Mouse (Mus musculus) thymus, postnatal 4 days (tissue): Measurements from ENCODE around the gene Nkapd1.

Experiments used
- DNase-seq: peaks from one replicate; pipeline ENCODE4 v3.0.0; 2021

Nkapd1 gene

DNA sequence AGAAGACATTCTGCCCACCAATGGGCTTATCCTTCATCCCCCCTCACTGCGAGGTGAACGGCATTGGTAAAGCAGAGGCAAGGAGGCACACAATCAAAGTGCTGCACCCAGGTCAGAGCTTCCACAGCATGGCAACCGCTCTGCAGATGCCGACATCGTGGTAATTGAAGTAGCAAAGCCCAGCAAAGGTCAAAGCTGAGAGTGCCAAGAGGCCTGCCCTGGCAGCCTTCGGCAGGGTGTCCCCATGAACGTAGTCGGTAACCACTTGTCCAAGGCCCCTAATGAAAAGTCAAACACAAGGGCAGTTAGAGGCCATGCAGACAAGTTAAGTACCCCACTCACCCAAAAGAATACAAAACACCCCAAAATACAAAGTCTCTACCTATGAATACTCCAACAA is 20.3 kb downstream of the Nkapd1 start:
- no peak for DNase-seq

DNA sequence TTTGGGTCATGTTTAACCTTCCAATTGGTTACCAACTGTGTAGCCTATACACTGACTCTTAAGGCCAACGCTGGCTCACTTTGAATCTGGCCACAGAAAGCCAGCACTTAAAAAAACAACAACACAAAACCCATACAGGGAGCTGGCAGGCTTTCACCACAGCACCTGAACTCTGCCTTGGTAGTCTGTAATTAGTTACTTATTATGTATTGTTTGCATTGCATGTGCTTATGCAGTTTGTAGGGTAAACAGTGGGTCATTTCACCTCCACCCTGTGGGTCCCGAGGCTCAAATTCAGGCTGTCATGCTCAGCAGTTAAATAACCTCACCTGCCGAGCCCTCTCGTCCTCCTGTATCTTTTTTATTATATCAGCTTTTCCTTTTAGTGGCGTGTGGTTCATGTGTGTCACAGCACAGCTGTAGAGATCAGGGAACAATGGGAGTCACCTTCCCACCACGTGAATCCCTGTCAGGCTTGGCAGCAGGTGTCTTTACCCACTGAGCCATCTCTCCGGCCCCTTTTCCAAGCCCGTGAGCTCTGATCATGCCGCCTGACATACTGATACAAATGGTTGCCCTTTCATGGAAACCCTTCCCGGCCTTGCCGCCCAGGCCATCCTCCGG is 22.4 kb downstream of the Nkapd1 start:
- DNase-seq, result no peak

DNA sequence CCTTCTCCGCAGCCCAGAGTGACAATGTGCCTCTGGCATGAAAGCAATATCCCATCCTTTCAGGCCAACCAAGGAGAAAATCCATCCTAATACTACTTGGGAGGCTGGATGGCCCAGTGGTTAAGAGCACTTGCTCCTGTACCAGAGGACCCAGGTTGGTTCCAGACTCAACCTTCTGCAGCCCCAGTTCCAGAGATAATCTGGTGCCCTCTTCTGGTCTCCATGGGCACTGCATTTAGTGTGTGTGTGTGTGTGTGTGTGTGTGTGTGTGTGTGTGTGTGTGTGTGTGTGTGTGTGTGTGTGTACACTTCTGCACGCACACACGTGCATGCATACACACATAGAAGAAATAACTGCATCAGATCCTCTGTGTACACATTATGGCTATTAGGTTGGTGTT is 23.7 kb downstream of the Nkapd1 start:
- DNase-seq, result peak; percentile 75

DNA sequence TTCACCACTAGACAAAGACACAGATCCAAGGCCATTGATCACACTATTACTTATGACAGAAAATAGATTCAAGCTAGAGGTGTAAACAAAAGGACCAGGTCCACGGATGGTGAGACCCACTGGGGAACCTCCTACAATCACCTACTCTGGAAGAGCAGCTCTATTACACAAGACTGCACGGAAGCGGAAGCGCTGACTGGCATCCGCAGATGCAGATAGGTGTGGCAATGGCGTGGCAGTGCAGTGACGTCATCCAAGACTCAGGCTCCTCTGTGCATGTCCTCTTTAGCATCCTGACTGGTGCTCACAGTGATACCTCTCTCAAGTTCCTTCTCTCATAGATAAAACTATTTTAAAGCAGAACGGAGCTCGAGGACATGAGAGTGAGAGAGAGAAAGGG is 24.3 kb downstream of the Nkapd1 start:
- DNase-seq, result no peak

DNA sequence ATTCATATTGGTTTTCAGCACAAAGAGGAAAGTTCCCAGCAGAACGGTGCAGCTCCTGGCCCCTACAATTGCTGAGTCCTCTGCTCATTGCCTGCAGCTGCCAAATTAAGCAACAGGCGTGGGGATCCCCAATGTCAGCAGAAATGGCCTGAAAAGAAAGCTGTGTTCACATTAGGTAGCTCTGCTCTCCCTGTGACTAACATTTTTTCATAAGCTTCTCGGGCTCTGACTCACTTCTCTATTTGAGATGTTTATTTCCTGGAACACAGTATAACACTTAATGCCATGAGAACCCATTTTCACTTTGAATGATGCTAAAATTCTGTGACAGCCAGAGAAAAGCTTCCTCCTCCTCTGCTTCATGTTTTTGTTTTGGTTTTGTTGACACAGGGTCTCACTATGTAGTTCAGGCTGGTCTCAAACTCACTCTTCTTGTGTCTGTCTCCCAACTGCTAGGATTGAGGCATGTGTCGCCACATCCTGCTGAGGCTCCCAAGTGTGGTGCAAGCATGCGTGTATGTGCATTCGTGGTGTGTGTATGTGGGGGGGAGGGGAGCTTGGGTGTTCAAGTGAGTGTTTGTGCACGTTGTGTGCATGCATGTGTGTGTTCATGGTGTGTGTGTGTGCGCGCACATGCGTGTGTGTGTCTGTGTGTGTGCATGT is 26.3 kb downstream of the Nkapd1 start:
- peak; percentile 25 for DNase-seq

DNA sequence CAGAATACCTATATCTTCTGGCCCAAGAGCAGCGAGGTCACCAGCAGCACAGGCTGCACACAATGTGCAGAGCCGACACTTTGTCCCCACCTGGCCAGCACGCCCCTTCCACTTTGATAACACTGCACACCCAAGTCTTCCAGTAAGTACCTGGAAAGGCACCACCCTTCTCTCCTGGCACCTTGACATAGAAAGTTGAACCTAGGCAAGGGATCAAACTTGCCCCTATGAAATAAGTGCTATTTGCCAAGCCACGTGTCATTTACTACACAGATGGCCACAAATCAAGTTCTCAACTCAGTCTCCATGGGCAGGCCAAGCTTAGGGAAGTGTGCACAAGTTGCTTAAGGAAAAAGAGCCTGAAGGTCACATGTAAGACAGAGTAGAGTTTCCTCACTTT is 30.3 kb downstream of the Nkapd1 start:
- no peak for DNase-seq

DNA sequence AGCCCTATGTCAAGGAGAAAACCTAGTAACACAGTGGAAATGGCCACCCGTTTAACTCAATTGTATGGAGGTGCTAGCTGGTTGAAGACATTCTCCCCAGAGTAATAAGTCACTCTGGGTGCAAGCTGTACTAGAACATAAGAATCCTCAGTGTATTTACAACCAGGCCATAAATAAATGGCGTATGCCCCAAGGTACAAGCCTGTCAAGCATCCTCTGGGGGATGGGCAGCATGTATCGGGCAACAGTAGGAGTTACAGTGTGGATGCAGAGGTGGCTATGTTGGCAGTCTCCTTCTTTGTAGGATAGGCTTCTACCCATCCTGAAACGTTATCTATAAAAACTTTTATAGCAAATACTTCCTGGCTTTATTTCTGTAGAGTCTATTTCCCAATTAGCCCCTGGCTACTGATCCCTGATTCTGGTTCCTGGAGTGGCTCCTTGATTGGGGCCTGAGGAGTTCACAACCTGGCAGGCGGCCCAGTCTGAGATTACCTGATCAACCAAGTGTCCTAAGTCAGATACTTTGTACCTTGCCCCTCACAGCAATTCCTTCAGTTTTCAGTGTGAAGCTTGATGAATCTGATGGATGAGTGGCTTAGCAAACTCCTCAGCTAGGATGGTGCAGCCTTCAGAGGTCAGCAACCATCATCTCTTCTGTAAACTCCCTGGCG is 32.0 kb downstream of the Nkapd1 start:
- no peak for DNase-seq

DNA sequence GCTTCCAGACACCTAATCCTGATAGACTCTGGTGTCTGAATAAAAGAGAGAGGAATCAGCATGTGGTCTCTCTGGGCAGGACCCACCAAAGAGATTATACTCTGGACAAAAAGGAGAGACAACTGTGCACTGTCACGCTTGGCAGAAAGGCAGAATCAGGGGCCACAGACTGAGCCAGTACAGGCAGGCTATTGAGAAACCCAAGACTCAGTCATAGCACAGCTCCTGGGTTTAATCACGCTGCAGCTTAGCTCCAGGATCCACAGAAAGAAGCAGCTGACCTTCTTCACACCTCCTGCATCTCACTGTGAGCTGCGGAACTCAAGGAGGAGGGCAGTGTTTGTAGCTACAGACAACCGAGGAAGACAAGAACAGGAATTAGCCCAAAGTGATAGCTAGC is 36.9 kb downstream of the Nkapd1 start:
- no peak for DNase-seq

DNA sequence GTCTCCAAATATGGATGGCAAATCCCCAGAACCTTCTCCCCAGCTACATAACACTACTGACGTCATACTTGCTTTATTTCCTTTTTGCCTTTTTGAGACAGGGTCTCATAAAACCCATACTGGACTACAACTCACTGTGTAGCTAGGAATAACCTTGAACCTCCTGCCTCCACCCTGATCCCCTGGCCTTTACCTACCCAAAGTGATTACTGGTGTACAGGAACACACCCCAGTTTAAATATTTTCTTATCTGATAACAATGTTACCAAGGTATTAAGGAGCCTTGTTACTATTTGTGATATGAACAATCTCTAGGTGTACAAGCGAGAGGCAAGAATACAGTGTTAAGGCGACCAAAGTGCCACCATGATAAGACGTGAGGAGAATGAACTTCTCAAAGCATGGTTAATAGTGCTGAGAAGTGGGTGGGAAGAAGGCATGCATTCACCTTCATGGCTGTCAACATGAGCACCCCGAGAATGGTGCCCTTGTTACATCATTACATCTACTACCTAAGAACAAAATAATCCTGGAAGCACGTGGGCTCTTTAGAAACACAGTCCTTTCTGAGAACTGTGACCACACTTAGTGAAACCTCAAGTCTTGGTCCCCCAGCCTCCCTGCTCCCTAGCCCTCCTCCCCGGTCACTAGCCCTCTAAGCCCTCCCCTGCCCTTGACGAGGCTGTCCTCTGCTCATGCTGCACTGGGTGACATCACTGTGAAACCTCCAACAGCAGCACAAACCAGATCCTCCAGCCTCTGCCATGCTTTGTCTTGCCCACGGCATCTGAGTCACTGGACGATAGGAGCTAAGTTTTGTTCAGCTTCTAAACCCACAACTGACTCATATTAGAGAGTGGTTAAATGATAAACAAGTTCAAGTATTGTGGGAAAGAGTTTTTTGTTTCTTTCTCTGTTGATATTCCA is 47.4 kb downstream of the Nkapd1 start:
- no peak for DNase-seq

DNA sequence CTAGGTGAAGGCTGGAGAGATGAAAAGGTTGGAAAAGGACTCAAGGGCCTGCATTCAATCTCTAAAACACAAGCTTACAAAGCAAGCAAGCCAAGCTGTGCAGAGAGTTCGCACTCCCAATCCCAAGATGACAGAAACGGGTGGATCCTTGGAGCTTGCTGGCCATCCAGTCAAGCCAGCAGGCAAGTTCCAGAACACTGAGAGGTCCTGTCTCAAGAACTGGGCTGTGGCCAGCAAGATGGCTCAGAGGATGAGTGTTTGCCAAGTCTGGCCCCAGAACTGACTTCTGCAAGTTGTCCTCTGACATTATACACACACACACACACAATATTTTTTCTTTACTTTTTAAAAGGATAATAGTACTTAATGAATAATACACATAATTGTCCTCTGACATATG is 49.4 kb downstream of the Nkapd1 start:
- DNase-seq, result no peak

DNA sequence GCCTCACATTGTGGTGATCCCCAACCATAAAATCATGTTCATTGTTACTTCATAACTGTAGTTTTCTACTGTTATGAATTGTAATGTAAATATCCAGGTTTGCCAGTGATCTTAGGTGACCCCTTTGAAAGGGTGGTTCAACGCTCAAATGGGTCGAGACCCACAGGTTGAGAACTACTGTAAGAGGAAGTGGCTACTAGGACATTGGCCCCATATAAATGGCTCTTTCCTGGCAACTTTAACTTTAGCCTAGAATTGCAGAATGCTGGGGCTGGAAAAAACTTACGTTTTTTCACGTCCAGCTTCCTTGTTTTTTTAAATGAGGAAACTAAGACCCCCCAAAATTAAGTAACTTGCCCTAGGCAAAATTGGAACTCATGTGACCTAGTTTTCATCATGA is 49.9 kb downstream of the Nkapd1 start:
- no peak for DNase-seq

DNA sequence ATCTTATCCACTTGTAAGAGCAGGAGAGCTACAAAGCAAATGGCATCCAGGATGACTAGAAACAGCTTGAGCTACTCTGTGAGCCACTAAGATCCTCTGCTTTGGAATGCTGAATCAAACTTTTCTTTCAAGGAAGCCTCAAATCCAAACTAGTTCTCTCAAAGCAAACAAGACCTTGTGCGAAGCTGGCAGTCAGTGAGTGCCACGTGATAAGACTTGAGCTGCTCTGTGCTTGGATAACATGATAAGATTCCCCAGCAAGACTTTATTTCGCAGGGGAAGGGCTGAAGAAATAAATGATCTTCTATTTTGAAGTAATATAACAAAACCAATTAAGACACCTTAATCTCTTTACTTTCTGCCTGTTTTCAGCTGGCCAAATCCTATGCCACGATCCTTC is 51.3 kb downstream of the Nkapd1 start:
- no peak for DNase-seq

DNA sequence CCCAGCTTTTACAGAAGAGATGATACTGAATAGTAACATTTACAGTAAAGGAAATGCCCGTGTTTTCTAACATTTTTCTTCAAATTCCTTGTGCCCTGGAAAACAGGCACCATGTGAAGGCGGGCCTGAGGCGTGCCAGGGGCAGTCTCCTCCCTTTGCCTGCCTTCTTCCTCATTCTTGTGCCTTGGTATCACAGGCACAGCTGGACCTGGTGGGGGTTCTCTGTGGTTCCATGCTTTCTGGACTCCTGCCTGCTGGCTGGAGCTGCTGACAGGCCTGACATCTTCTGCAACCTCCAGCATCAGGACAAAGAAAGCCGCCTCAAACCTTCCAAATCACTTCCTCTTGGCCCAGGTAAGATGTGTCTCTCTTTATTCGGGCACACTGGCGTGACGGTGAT is 52.1 kb downstream of the Nkapd1 start:
- DNase-seq, result no peak

DNA sequence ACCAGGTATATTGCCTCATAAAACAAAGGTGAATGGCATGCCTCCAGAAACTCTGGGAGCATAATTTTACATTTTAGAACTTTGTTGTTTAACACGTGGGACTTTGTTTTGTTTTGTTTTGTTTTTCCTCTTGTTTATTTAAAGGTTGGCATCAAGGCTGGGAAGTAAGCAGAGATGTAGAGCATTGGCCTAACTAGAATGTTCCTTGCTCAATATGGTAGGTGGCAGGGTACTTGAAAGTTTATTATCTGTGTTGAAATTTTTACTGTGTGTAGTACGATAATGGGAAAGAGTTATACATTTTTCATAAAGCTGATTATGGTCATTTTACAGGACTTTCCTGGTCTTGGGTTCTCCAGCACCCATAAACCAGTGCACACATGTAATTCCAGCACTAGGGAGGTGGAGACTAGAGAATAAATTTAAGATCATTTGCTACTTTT is 55.3 kb downstream of the Nkapd1 start:
- no peak for DNase-seq

DNA sequence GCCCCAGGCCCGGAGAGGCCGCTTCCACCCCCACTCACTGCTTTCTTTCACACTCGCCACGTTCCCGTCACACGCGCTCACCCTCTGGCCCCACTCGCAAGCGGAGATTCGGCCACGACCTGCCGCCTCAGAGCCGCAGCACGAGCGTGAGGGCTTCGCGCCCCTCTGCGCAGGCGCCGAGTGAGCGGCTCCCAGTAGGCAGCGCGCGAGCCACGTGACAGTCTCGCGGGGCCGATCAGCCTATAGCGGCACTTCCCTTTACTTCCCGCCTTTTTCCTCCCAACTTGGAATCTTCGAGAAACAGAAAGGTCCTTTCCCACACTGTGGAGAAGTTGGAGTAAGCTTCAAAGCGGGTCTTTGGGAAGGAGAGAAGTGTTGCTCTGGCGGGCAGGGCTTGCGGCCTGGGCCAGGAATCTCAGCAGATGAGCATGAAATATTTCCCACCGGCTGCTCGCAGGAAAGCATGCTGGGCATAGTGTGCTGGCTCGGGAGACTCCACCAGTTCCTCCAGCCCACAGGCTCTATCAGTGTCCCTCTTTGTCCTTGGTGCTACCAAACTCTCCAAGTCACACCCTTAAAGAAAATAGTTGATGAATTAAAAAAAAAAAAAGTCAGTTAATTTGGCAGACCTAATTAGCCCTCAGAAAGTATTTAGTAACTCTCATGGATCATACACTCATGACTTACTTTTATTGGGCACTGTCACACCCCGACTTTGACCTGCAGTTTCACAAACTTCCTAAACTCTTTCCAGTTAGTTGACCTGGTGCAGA is 55.9 kb downstream of the Nkapd1 start, which contains the start of gene Tex12:
Tex12 (minus strand) TSS at position 181 of the 773 bp plus-strand sequence.
- no peak for DNase-seq
